8 mouse cellular contexts compared by ENCODE assay signal in the genomic region with DNA sequence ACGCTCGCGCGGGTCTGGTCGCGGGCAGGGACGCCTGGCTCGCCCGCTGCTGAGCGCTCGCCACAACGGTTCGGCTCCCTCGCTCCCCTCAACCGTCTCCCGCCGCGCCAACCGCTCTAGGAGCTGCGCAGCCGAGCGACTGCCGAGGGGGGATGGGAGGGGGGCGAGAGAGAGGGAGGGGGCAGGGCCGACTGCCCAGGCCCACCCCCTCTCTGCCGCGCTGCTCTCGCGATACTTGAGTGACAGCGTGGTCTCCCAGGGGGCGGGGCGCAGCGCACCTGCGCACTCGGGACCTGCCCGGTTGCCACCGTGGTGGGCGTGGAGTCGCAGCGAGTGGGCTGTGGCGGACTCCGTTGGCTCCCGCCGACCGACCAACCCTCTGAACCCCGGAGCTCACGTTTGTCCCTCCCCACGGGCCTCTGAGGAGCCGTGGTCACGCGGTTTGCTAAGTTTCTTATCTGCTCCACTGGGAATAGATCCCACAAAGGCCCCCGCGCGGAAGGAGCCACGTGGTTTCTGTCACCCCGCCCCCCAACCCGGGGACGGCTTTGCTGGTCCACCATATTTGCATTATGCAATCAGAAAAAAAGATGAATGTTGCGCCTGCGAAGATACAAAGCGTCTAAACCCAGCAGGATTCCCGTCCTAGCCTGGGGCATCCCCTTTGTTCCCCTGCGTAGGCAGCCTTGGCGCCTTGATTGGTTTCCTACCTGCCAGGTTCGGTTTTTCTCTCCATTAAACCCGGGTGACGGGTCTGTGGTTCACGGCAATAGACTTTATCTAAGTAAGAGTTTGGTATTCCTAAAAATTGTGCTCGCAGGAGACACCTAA. TPM values are rescaled to one million over a fixed set of nuclear protein-coding genes. Genes with fewer than 3 reads are reported as not detected.
A peak's percentile ranks its signal among the peaks of the same experiment; 100 is the strongest.
DNase-seq lines count a peak whose midpoint lies in the region; ATAC-seq lines count a peak whose summit lies in the region.

A gene (minus strand): TSS at position 469 of the 831 bp plus-strand sequence.
A gene (plus strand): TSS at position 567 of the 831 bp plus-strand sequence.

- H3K4me2 ChIP-seq in hindbrain, embryonic 12.5 days (replicated peaks) = peak within 1 kb of the TSS; percentile 76

- H3K27me3 ChIP-seq in hindbrain, embryonic 12.5 days = no peaks in the 10 kb centered on the region

- H3K27ac ChIP-seq in hindbrain, embryonic 12.5 days = peak within 1 kb of the TSS; percentile 100

- H3K9me3 ChIP-seq in hindbrain, embryonic 12.5 days (replicated peaks) = no peaks in the 10 kb centered on the region

- H3K9ac ChIP-seq in hindbrain, embryonic 12.5 days = peak within 1 kb of the TSS; percentile 99

- H3K36me3 ChIP-seq in hindbrain, embryonic 12.5 days = no peaks in the 10 kb centered on the region

- peak within 1 kb of the TSS; percentile 92 for H3K4me3 ChIP-seq in hindbrain, embryonic 12.5 days

- under 1% methylated on average over 61 of the region's 69 CpGs for WGBS in hindbrain, embryonic 12.5 days

- H3K4me1 ChIP-seq in hindbrain, embryonic 12.5 days = peaks cover 55% of the 10 kb centered on the region

- peak; percentile 99 for DNase-seq in NIH3T3 (ENCODE audit: low read depth)
- peak; percentile 100 for DNase-seq in cerebellum, postnatal 10 days
- DNase-seq in frontal cortex, postnatal 10 days (ENCODE audit: low spot score in 2 of 2) = peak; percentile 98 to 99
- DNase-seq in layer of hippocampus, postnatal 14 days (ENCODE audit: low spot score in 2 of 2) = peak; percentile 98 to 99
- DNase-seq in lung, postnatal 14 days = peak; percentile 99
- DNase-seq in retina, adult 2 months (ENCODE audit: low read depth, low spot score) = peak; percentile 97
- peak; percentile 98 to 99 for DNase-seq in thymus, postnatal 36 days

- peak; percentile 92 for ATAC-seq in hindbrain, embryonic 12.5 days (ENCODE audit: low FRiP score)

RNA-seq across cellular contexts. Expression of the first gene that starts in this region (rescaled TPM):
- polyA plus RNA-seq in hindbrain, embryonic 12.5 days (2016; fragmentation: Nextera tagmentation; extraction: Ambion mirVana) = 230 and 238 TPM in 2 replicates
- total RNA-seq in layer of hippocampus, postnatal 14 days (2021) = 10 to 100 TPM; 31.0 to 39.5 TPM

RNA-seq across cellular contexts. Expression of the second gene that starts in this region (rescaled TPM):
- polyA plus RNA-seq in hindbrain, embryonic 12.5 days (2016; fragmentation: Nextera tagmentation; extraction: Ambion mirVana) = 0.64 and 1.3 TPM in 2 replicates
- 1 to 10 TPM; 1.8 to 3.0 TPM for total RNA-seq in layer of hippocampus, postnatal 14 days (2021)

Comparison
In these comparisons a context has a peak if more than half of its experiments do, and no peak if none do; other contexts are left out.
1. Peak in every context shown above with its lines: DNase-seq, ATAC-seq, H3K4me3 ChIP-seq and H3K27ac ChIP-seq.